Mouse (Mus musculus): ENCODE measurements around the gene Sorl1.

DNA sequence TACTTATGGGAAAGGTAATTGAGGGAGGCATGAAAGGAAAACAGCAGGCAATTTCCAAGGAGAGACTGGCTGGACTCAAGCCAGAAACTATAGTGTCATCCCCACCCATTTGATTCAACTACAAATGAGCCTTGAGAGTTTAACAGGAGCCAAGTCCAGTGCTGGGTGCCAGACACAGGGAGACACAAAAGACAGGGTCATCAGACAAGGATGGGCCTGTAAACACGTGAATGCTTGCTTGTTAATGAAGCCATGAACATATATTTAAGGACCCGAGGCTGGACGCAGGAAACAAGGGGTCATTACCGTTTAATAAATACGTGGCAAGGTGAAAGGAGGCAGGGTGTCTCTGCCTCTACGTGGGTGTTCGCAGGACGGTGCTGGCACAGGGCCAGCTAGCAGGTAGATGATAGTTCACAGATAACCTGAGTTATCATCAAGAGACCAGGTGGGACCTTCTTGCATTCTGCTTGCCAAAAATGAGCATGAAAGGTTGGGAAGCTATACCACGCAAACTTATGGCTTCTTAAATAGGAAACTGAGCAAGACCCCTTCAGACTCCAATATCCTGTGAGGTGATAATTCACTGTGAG, 23.4 kb downstream of the Sorl1 start:
- no peak for TF ChIP-seq POLR2A (IDR thresholded peaks at IDR 0.05; ENCODE audit: low read depth, low read length)
- no peak for TF ChIP-seq CTCF (conservative IDR thresholded peaks at IDR 0.05; ENCODE audit: insufficient read depth, insufficient read length, low read depth, low read length)

All from kidney, adult 2 months (tissue).